Mouse (Mus musculus) frontal cortex, postnatal 14 days (tissue): ENCODE results near the gene Rbsn.

Experiments
- DNase-seq, 2 experiments: peaks; one replicate each; pipeline ENCODE4 v3.0.0; 2022; ENCODE audit warnings: low spot score in 2 of 2

Gene Rbsn

GRCm38 (mm10) chr6:92214773-92215449 is at the start of gene Rbsn:
TSS of gene Rbsn (minus strand) at chr6:92214925.
- DNase-seq, result peak; percentile 81 to 83

- DNase-seq, result no peak
Observed at GRCm38 (mm10) chr6:92261162-92261843, 46.6 kb upstream of the Rbsn start.

DNA sequence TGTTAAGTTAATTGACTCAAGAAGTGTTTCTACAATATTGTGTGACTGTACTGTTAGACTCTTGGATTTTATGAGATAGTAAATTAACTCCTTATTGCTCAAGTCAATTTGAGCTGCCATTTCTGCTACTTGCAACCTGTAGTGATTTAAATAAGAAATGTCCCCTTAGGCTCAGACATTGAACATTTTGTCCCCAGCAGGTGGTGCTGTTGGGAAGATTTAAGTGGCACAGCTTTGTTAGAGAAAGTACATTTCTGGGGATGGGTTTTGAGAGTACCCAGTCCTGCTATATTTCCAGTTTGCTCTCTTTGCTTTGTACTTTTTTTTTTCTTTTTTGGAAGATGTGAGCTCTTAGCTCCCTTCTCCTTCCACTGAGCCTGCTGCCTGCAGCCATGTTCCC is 40.6 kb upstream of the Rbsn start:
- DNase-seq, result no peak

- no peak for DNase-seq
Observed at GRCm38 (mm10) chr6:92253253-92253870, 38.6 kb upstream of the Rbsn start.

- DNase-seq, result no peak
Observed at GRCm38 (mm10) chr6:92247215-92247919, 32.6 kb upstream of the Rbsn start.

- DNase-seq, result no peak
Observed at GRCm38 (mm10) chr6:92246335-92246734, 31.6 kb upstream of the Rbsn start.

GRCm38 (mm10) chr6:92244591-92244990 is 29.9 kb upstream of the Rbsn start, which contains the start of gene Trh:
TSS of gene Trh (minus strand) at chr6:92244650.
- DNase-seq, result no peak

DNA sequence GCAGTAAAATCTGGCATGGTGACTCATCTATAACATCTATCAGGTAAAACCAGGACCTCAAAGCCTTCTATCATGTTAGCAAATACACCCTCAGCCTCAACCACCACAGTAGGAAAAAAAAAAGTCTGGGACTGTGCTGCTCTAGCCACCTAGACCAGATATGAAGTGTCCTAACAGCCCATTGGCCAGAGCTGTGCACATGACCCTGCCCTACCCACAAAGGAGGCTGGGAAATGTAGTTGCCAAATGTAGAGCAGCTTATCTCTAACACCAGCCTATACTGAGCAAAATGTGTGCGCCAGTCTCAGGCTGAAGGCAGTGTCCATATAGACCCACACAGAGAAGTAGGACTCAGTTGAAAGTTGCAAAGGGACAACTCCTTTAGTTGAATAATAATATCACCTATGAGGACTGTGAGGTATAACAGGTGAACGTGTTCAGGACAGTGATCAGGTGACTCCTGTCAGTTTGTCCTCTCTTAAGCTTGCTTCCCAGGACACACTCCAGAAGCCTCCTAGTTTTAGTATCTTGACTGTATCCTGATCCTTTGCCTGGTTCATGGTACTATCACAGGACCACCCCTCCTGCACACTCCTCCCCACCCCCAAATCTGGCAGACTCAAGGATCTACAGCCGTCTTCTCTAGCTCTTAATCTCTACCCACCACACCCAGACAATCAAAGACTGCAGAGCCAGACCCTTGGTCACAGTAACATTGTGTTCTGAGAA is 26.6 kb upstream of the Rbsn start:
- peak in 1 of 2 experiments; percentile 29 for DNase-seq

- no peak for DNase-seq
Observed at GRCm38 (mm10) chr6:92235036-92235435, 20.3 kb upstream of the Rbsn start.

DNA sequence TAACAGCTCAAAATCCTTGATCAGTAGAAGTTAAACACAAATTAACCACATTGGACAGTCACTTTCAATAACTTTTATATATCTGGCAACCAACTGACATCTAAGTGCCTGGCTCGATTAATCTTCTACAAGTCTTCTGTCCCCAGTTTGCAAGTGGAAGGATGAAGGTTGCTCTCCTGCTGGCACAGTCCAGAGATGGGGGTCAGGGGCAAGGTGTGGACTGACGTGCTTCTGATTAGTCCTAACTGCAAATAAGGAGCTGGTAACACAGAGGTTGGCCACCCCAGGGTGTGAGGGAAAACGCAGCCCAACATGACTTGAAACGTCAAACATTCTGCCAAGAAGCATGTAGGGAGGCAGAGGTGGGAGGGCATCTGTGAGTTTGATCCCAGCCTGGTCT is 17.0 kb upstream of the Rbsn start:
- DNase-seq, result no peak

DNA sequence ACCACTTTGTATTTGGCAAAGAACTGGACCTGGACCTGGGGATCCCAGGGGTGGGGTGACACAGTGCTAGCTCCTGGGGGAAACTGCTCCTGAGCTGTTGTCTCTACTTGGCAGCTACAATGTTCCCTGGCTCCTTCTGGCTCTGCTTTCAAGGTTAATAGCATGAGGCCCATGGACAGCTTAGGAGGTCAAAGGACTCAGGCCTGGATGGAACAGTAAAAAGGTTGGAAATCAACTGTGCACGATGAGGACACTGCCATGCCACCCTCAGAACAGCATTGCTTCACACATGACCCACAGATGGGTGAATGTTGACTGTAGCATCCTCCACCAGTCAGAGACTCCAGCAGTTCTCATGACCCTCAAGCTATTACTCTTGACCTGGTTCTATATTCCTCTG is 16.6 kb upstream of the Rbsn start:
- DNase-seq, result no peak

GRCm38 (mm10) chr6:92229586-92229985 is 14.9 kb upstream of the Rbsn start:
- DNase-seq, result no peak

DNA sequence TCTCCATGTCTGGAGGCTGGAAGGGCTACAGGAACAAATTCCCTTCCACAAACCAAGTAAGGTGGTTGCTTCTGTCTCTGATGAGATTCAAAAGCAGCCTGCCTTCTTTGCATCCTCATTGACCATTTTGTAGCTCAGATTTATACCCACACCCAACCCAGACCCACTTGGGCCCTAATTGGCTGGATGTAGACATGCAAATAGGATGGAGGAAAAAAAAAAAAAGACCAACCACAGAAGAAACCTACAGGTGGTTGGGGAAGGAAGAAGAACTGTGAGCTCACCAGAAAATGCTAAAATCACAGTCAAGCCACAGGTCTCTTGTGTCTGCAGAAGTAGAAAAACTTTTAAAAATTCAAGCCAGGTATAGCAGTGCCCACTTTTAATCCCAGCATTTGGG is 14.4 kb upstream of the Rbsn start:
- DNase-seq, result no peak

GRCm38 (mm10) chr6:92224981-92225380 is 10.3 kb upstream of the Rbsn start:
- peak in 1 of 2 experiments; percentile 11 for DNase-seq

GRCm38 (mm10) chr6:92222021-92222420 is 7.3 kb upstream of the Rbsn start:
- no peak for DNase-seq

DNA sequence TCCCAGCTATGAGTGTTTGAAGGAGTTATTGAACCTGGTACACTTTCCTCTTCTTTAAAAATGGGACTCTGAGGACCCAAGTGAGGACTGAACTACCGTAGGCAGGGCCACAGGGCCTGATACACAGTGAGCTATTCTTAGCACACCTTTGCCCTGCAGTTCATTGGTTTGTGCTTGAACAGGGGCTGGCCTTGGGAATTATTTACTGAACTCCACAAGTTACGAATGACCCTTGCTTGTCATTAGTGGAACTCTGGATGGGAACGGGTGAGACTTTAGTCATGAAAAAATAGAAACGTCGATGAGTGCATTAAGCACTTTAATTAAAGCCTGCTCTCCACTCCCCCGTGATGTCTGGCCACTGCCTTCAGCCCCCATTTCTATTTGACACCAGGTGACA is 6.9 kb upstream of the Rbsn start:
- DNase-seq, result no peak

GRCm38 (mm10) chr6:92219445-92219844 is 4.7 kb upstream of the Rbsn start:
- peak in 1 of 2 experiments; percentile 27 for DNase-seq

DNA sequence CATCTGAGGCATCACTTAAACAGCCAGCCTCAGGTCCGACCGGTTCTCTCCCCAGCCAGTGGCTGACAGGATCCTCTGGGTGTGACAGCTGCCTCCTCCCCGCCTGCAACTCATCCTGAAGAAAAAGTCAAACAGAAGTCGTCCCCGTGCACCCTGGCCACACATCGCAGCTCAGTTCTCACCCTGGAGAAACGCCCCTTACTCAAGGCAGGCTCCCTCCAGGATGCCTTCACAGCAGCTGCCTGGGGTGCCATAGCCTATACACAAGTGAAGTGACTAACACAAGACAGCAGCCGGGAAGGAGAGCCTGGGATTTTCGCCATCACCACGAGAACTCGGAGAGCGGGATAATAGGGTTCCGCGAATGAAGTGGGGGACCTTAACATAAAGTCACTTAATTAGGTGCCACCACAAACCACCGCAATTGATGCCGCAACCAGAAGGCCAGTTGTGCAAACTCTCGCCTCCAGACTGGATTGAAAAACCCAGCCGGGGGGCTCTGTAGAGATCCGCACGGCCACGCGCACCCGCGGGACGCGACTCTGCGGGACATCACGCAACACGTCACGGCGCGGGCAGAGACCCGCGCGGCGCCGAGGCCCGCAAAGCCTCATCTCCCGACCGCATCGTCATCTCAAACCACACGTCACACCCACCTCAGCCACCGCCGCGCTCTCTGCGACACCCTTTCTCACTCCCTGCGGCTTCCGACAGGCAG is 511 bp downstream of the Rbsn start:
- no peak for DNase-seq

DNA sequence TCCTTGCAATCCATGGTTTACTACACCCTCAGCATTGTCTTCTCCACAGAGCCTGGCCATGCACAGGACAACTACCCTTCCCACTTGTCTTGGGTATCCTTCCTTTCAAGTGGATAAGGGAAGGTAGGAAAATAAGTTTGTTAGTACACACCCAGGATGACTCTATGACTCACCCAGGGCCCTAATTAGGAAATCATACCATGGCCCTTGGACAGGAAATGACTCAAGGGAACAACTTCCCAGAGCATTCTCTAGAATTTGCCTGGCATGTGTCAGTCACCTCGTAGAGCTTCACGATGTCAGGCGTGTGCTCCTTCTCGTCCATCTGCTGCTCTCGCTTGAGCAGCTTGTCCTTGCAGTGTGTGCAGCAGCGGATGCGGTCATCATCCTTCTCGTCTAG is 15.3 kb downstream of the Rbsn start:
- no peak for DNase-seq

DNA sequence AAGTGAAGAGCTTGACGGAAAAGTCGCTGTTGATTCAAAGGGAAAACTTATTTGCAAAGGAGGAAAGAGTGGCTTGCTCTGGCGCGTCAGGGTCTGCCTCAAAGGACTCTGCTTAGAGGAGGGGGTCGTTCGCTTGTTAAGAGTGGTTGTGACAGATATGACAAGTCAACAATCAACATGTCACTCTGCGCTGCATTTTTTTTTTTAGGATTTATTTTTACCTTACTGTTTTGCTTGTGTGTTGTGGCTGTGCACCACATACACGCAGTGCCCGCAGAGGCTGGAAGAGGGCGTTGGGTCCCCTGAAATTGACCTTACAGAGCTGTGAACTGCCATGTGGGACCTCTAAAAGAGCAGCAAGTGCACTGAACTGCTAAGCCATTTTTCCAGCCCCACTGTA is 30.5 kb downstream of the Rbsn start:
- no peak for DNase-seq

DNA sequence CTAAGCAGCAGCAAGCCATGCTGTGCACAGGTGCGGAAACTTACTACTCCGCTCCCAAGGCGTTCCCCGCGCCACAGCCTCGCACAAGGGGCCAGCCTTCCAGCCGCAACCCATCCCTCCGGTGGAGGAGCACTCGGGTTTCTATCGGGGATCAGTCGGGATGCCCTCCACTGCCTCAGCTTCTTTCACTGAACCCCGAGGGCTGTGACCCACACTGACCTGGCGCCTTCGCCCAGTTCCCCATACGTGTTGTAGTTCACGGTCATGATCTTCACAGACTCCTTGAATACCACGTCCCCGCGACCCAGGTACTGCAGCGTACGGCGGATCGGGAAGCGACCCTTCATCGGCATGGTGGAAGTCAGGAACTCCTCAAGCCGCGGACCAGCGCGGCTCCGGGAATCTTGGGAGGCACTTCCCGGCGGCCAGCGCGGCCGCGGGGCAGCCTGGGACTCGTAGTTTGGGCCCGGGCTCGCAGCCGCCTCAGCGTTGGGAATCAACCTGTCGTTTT is 31.0 kb downstream of the Rbsn start, which contains the start of gene Mrps25:
TSS of gene Mrps25 (minus strand) at position 413 of the 511 bp plus-strand sequence.
- peak; percentile 28 to 65 for DNase-seq
